Mouse (Mus musculus): ENCODE data around the gene Hoxd4.

The Hoxd4 gene

DNA sequence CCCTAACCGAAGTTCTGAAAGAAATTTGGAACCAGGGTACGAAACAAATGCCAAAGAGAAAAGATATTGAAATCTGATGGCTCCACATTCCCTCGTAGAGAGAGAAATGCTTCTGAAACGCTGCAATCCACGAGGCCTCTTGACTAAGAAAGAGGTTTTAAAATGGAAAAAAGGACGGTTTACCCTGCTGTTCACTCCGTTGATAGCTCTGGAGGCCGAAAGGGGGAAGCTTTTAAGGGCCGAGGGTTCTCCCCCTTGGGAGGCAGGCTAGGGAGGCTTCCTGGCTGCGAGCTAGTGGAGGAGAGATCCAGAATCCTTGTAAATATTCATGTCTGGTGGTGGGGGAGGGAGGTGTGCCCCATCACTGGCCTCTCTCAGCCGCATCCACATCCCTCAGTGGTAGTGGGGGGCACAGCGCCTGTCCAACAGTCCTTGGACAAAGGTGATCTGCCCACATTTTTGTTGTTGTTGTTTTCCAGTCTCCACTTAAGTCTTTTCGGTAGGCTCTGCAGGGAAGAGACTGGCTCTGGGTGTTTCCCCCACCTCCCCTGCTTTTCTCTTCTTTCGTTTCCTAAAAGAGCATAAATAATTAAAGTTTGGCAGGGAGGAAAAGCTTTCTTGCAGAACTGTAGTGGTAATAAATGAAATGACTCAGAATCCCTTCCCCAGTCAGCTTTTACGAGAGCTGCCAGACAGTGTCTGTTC lies 32.7 kb upstream of the Hoxd4 start, which contains the start of gene Hoxd11:
TSS of gene Hoxd11 (plus strand) at position 667 of the 705 bp plus-strand sequence.
- DNase-seq (ENCODE audit: low read depth, low spot score), result no peak

DNA sequence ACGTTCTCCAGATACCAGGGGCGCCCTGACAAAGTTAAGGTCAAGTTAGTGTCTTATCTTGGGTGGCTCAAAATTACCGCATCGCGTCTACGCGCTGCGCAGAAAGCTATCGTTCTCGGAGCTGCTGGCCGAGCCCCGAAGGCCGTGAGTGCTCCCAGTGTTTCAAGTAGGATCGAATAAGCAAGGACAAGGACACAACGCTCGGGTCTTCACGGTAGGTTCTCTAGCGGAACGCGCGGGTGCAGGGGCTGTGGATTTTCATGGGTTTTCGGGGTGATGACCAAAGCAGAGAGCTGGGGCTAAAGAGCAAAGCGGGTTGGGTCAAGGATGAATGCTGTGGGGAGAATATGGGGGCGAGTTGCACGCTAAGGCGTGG lies 32.1 kb upstream of the Hoxd4 start:
- no peak for DNase-seq (ENCODE audit: low read depth, low spot score)

GRCm38 (mm10) chr2:74679980-74680379 lies 31.7 kb upstream of the Hoxd4 start:
- no peak for DNase-seq (ENCODE audit: low read depth, low spot score)

GRCm38 (mm10) chr2:74680561-74681398 lies 30.9 kb upstream of the Hoxd4 start:
- no peak for DNase-seq (ENCODE audit: low read depth, low spot score)

- DNase-seq (ENCODE audit: low read depth, low spot score), result no peak
Measured at GRCm38 (mm10) chr2:74681594-74682531, 29.9 kb upstream of the Hoxd4 start.

GRCm38 (mm10) chr2:74682796-74683195 lies 28.9 kb upstream of the Hoxd4 start:
- DNase-seq (ENCODE audit: low read depth, low spot score), result no peak

DNA sequence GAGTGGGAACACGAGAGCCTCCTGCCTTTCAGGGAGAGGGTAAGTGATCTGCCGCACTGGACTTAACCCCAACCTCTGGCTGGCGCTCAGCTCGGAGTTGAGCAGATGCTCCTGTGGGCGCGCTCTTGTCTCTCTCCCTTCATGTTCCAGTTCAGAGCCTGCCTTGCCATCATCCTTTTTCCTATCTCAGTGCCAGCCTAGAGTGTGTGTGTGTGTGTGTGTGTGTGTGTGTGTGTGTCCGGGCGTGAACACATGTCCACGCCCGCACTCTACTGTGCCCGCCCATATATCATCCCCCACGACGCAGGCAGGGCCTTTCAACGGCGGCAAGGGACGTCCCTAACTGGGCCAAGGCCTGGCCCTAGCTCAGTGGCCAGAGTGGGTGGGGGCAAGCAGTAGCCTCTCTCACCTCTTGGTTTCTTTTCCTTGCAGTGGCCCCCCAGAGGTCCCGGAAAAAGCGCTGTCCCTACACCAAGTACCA lies 28.2 kb upstream of the Hoxd4 start:
- no peak for DNase-seq (ENCODE audit: low read depth, low spot score)

DNA sequence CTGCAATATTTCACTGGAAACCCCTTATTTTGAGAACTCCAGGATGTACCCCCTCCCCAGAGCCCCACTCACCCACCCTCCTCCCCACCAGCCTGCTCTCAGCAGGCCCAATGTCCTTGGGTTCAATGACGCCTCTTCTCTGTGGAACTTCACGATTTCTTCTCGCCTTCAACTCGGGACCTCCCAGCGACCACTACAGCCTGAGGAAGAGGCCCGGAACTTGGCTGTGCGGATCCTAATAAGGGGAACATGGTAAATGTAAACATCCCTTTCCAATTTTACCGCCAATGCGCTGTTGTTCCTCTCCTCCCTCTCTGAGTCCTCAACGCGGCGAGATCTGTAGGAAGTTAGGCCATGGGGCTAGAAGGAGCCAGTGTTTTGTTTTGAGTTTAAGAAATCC lies 27.6 kb upstream of the Hoxd4 start:
- no peak for DNase-seq (ENCODE audit: low read depth, low spot score)

DNA sequence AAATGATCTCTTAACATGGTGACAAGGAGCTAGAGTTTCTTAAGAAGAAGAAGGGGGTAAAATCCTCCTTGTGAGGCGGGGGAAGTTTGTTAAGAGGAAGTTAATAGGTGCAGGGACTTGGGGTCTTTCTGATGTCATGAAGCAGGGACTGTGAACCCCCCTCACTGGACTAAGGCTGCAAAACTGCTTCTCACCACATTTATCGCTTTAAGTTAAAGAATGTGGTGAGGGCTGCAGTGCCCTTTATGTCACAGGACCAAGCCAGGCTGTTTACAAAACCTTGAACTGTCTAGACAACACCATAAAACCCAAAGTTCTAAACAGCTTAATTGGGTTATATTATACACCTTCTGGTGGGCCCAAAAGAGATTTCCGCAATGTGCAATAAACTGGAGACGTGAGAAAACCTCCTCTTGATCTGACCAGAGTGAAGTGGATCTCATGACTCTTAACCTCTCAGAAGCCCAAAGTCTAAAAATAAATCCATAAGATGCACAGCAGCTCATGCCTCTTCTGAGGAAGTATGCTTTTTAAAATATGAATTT lies 26.6 kb upstream of the Hoxd4 start:
- DNase-seq (ENCODE audit: low read depth, low spot score), result no peak

DNA sequence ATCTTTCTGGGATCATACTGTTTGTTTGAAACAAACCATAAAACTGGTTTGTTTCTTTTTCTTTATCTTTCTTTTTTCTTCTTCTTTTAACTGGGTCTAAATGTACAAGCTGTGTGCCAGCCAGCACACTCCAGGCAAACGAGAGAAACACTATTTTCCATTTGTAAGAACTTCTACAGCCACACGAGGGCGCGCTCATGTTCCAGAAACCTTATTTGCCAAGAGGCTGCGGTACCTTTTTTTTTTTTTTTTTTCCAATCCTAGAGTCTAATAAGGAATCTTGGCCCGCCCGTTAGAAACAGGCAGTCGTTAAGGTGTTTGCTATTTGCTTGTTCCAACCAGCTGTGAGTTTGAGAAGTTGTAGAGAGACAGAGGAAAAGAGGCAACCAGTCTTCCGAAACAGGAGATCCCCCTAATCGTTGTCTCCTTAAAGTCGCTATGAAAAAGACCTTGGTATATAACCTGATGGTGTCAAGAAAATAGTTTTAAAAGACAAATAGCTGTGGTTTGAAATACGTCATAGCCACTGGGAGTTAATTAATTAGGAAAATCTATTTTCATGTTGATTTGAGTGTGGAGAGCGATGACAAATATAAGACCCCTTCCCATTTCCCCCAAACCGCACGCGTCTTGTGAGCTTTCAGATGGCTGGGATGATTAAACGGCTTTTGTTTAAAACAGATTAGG lies 25.3 kb upstream of the Hoxd4 start:
- no peak for DNase-seq (ENCODE audit: low read depth, low spot score)

DNA sequence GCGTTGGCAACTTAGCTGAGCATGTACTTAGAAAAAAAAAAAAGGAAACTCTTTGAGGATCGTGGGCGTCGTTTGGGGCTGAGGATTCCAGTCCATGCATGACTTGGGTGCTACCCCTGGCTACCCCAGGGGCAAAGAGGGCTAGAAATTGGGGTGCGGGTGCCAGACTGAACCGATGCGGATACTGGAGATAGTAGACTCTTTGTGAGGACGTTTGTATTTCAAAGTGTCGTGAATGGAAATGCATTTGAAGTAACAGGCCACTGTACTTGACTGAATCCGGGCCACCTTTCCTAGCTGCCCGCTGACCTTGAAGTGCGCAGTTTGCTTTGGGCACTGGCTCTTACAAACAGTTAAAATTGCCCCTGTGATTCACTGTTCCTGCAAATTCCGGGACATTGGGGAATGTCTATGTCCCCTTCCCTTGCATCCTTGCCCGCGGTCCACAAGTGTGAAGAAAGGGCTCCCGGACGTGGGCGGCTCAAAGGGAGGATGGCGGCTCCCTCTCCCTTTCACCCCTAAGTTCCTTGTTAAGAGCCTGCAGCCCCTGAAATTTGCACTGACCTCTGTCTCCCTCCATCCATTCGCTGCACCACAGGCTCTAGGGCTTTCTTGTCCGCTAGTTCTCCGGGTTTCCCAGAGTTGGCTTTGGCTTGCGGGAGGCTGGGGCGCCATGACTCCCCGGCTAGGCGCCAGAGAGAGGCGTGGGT lies 24.6 kb upstream of the Hoxd4 start:
- DNase-seq (ENCODE audit: low read depth, low spot score), result no peak

DNA sequence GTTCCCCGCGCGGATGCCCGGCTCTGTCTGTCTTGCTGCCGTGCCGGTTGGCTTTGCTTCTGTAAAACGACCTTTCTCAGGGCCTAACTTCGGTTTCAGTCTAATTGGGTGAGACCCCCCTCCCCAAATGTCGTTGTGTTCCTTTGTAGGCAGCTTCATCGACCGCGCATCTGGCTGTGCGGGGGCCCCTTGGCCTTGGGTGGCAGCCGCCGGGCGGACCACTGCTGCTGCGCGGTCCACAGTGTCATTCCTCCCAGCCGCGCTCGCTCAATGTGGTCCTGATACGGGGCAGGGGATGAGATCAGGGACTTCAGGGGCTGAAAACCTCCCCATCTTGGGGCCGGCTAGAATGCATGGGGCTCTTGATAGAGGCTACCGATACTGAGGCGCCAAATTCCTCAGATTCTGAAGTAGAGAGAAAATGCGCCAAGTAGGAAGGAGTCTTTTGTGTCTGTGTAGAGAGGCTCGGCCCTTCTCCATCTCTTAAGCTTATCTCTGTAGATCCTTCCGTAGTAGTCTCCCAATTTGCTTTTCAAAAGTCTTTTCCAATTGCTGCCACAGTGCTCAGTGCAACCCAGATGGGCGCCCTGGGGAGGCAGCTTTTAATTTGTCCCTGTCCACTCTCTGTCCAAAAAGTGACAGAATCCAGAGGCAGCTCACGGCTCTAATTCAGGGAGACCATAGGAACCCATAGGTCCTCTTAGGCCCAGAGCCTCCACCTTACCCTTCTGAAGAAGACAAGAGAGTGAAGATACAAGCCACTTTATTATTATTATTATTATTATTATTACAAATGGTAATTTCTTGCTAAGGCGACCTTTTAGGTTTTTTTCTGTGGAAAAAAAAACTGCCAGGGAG lies 23.8 kb upstream of the Hoxd4 start:
- no peak for DNase-seq (ENCODE audit: low read depth, low spot score)

DNA sequence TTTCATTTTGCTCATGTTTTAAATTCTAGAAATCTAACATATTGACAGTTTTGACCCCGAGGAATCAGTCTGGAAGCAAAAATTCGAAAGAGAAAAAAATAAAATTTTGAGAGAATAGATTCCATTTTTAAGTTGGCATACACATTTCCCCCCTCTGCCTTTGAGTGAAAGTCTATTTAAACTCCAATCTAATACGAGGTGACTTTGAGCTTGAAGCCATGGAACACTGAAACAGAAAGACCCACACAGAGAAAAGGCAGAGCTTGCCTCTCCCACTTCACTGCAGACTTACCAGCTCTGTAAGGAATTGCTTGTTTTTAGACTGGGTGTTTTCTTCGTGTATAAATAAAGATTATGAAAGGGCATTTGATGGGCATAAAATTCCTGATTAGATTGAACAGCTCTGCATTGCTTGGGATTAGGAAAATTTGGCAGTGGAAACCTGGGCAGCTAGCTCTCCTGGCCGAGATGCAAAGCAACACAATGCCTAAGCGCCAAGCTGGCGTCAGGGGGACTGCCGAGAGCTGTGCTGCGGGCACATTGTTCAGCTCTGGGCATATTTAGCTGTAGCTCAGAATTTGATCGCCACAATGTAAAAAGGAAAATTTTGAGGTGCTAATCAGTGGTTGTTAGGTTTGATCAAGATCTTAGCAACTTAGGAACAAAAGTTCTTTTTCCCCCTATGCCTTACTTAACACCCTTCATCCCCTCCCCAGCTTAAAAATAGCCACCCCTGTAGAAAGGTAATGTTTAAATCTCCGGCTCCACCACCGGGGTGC lies 22.7 kb upstream of the Hoxd4 start:
- no peak for DNase-seq (ENCODE audit: low read depth, low spot score)

- no peak for DNase-seq (ENCODE audit: low read depth, low spot score)
Measured at GRCm38 (mm10) chr2:74689574-74690337, 22.0 kb upstream of the Hoxd4 start.

GRCm38 (mm10) chr2:74690338-74690716 lies 21.4 kb upstream of the Hoxd4 start:
- DNase-seq (ENCODE audit: low read depth, low spot score), result no peak

- DNase-seq (ENCODE audit: low read depth, low spot score), result no peak
Measured at GRCm38 (mm10) chr2:74691022-74691951, 20.4 kb upstream of the Hoxd4 start, which contains the start of gene Hoxd10. Gene Hoxd10 (plus strand): TSS chr2:74691924.
